Mouse (Mus musculus): ENCODE measurements at regions not wholly inside any gene's neighbourhood (a gene's known extent, or its start where the extent isn't known, plus 50 kb on each side); places are given as distances from the start of the nearest gene placed in this dataset.
A peak's percentile ranks its signal among the peaks of the same experiment; 100 is the strongest.

- 92% methylated on average over 6 of the region's 6 CpGs for WGBS
Observed at GRCm38 (mm10) chr10:17476720-17477119, 246.3 kb upstream of the Cited2 start.

GRCm38 (mm10) chr10:17478761-17479632 lies 244.0 kb upstream of the Cited2 start:
- Histone ChIP-seq H3K4me1 (replicated peaks) (peaks cover 7% of the 10 kb centered on the region), H3K27me3 (no peaks in the 10 kb centered on the region), H3K4me3 (no peak overlapping the region), H3K36me3 (no peaks in the 10 kb centered on the region), H3K27ac (replicated peaks) (no peak overlapping the region; the same call in 1 of the 2 replicates), H3K9ac (no peak overlapping the region), H3K4me2 (peak overlapping the region; percentile 32), H3K9me3 (no peaks in the 10 kb centered on the region)
- peak; percentile 83 for ATAC-seq (ENCODE audit: low read depth)
- WGBS = 18% methylated on average over 8 of the region's 8 CpGs

More at GRCm38 (mm10) chr10:17476720-17477119, 246.3 kb upstream of the Cited2 start:
- no peaks in the 10 kb centered on the region for H3K9me3 ChIP-seq
- no peak overlapping the region for H3K9ac ChIP-seq
- no peak overlapping the region for H3K4me3 ChIP-seq
- H3K36me3 ChIP-seq = no peaks in the 10 kb centered on the region
- no peak overlapping the region for H3K27ac ChIP-seq (replicated peaks)
- no peak for ATAC-seq (ENCODE audit: low read depth)
- no peaks in the 10 kb centered on the region for H3K27me3 ChIP-seq
- no peak overlapping the region for H3K4me2 ChIP-seq
- peaks cover 7% of the 10 kb centered on the region for H3K4me1 ChIP-seq (replicated peaks)

DNA sequence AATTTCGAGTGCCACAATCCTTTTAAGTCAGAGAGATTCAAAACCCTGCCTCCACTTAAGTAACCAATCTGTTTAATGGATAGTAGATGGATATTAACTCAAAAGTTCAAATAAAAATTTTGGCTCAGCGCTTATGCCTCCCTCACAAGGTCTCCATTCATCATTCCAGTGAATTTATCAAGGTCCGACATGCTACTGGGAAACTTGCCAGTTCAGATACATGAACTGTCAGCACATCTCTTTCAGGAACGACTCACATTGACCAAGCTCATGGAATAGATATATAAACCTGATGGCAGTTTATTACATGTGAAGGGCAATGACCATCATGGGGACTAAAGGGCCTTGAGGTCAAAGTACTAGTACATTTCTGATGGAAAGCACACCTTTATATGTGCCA lies 240.3 kb upstream of the Cited2 start:
- 82% methylated on average over 4 of the region's 4 CpGs for WGBS
- H3K4me3 ChIP-seq = no peak overlapping the region

DNA sequence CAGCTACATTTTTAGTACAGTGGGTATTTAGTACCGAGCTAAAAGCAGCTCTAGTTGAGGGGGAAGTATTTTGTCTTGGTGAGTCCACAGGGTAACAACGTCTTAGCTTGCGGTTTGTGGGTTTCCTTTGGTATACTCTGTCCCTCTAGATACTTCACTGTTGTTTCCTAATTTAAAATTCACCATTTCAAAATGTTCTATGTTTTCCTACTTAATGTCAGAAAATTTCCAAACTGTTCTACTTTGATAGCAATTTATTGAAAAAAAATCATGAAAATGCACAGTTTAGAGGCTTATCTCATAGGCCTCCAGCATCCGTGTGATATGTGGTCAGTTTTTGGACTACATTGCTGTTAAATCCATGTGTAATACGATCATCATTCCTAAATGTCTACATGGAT lies 238.0 kb upstream of the Cited2 start:
- H3K4me1 ChIP-seq (replicated peaks) = no peaks in the 10 kb centered on the region
- no peaks in the 10 kb centered on the region for H3K27me3 ChIP-seq
- no peak for ATAC-seq (ENCODE audit: low read depth)
- H3K36me3 ChIP-seq = no peaks in the 10 kb centered on the region
- H3K4me3 ChIP-seq = no peak overlapping the region
- H3K27ac ChIP-seq (replicated peaks) = no peak overlapping the region
- H3K4me2 ChIP-seq = no peak overlapping the region
- WGBS = 91% methylated on average over 5 of the region's 5 CpGs
- H3K9me3 ChIP-seq = no peaks in the 10 kb centered on the region
- H3K9ac ChIP-seq = no peak overlapping the region

More for the DNA sequence above, 240.3 kb upstream of the Cited2 start:
- no peaks in the 10 kb centered on the region for H3K9me3 ChIP-seq
- ATAC-seq (ENCODE audit: low read depth) = no peak
- H3K27ac ChIP-seq (replicated peaks) = no peak overlapping the region
- no peaks in the 10 kb centered on the region for H3K36me3 ChIP-seq
- H3K9ac ChIP-seq = no peak overlapping the region
- H3K27me3 ChIP-seq = no peaks in the 10 kb centered on the region
- H3K4me1 ChIP-seq (replicated peaks) = peaks cover 7% of the 10 kb centered on the region
- no peak overlapping the region for H3K4me2 ChIP-seq

GRCm38 (mm10) chr10:17485515-17485914 lies 237.5 kb upstream of the Cited2 start:
- WGBS = 85% methylated on average over 2 of the region's 2 CpGs
- ATAC-seq (ENCODE audit: low read depth) = no peak
- Histone ChIP-seq H3K4me2 (no peak overlapping the region), H3K27me3 (no peaks in the 10 kb centered on the region), H3K4me1 (replicated peaks) (no peaks in the 10 kb centered on the region), H3K27ac (replicated peaks) (no peak overlapping the region), H3K9me3 (no peaks in the 10 kb centered on the region), H3K9ac (no peak overlapping the region), H3K4me3 (no peak overlapping the region), H3K36me3 (no peaks in the 10 kb centered on the region)

DNA sequence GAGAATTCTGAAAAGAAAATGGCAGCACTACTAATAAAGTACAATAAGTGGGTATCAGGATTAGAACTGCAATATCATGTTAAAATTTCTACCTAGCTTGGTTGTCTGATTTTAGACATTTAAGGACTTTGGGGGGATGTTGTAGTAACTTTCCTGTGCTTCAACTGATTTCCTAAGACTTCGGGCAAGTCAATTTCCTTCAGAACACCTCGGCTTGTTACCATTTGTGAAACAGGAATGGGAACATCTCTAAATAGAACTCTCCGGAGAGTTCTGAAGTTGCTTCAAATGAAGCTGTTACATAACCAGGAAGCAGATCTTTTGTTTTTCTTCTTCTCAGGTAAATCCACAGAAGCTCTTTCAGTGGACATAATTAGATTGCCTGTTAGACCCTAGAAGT lies 237.0 kb upstream of the Cited2 start:
- H3K9me3 ChIP-seq = no peaks in the 10 kb centered on the region
- no peak for ATAC-seq (ENCODE audit: low read depth)
- no peaks in the 10 kb centered on the region for H3K36me3 ChIP-seq
- H3K9ac ChIP-seq = no peak overlapping the region
- 89% methylated on average over 3 of the region's 3 CpGs for WGBS
- H3K27ac ChIP-seq (replicated peaks) = no peak overlapping the region
- no peaks in the 10 kb centered on the region for H3K4me1 ChIP-seq (replicated peaks)
- H3K27me3 ChIP-seq = no peaks in the 10 kb centered on the region
- H3K4me2 ChIP-seq = no peak overlapping the region
- H3K4me3 ChIP-seq = no peak overlapping the region

GRCm38 (mm10) chr10:17487460-17487859 lies 235.6 kb upstream of the Cited2 start:
- H3K36me3 ChIP-seq = no peaks in the 10 kb centered on the region
- no peak overlapping the region for H3K4me2 ChIP-seq
- ATAC-seq (ENCODE audit: low read depth) = no peak
- no peak overlapping the region for H3K27ac ChIP-seq (replicated peaks)
- no peaks in the 10 kb centered on the region for H3K4me1 ChIP-seq (replicated peaks)
- H3K9me3 ChIP-seq = no peaks in the 10 kb centered on the region
- H3K27me3 ChIP-seq = no peaks in the 10 kb centered on the region
- 69% methylated on average over 5 of the region's 5 CpGs for WGBS
- H3K4me3 ChIP-seq = no peak overlapping the region
- H3K9ac ChIP-seq = no peak overlapping the region

DNA sequence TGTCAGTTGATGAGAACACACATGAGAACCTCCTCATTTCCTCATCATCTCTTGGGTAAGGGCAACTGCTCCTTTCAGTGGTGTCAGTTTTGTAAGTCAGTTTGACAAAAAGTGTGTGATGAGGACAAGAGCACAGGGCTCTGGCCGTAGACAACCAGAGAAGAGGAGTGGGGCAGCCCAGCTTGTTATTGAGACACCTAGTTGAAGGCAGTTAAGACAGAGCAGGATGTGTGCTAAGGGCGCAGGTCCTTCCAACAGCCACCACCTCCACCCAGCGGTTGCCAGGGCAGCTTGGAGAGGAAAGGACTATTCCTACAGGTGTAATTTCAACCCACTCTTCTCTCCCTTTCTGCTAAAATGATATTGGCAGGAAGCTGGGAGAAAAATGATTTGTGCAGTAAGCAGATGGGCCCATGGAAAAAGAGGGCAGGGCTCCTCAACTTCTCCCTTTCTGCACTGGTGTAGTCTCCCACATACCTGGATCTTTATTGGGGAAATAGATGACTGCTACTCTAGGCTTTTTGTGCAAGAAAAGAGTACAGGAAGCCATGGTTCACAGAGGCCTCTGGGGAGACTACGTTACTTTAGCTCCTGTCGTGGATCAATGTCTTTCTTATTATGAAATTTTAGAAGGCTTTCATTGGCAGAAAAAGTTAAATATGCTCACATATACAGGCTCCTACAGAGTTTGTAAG lies 231.3 kb upstream of the Cited2 start:
- no peak overlapping the region for H3K4me3 ChIP-seq
- H3K4me2 ChIP-seq = no peak overlapping the region
- H3K4me1 ChIP-seq (replicated peaks) = no peaks in the 10 kb centered on the region
- ATAC-seq (ENCODE audit: low read depth) = no peak
- no peak overlapping the region for H3K9ac ChIP-seq
- H3K9me3 ChIP-seq = no peaks in the 10 kb centered on the region
- no peak overlapping the region for H3K27ac ChIP-seq (replicated peaks)
- no peaks in the 10 kb centered on the region for H3K36me3 ChIP-seq
- no peaks in the 10 kb centered on the region for H3K27me3 ChIP-seq
- 87% methylated on average over 5 of the region's 5 CpGs for WGBS

GRCm38 (mm10) chr10:17493137-17493536 lies 229.9 kb upstream of the Cited2 start:
- Histone ChIP-seq H3K9me3 (no peaks in the 10 kb centered on the region), H3K27ac (replicated peaks) (no peak overlapping the region), H3K36me3 (no peaks in the 10 kb centered on the region), H3K4me1 (replicated peaks) (no peaks in the 10 kb centered on the region), H3K4me2 (no peak overlapping the region), H3K9ac (no peak overlapping the region), H3K4me3 (no peak overlapping the region), H3K27me3 (no peaks in the 10 kb centered on the region)
- ATAC-seq (ENCODE audit: low read depth) = no peak
- 75% methylated on average over 6 of the region's 6 CpGs for WGBS

GRCm38 (mm10) chr10:17496831-17497230 lies 226.2 kb upstream of the Cited2 start:
- H3K27ac ChIP-seq (replicated peaks) = no peak overlapping the region
- H3K4me1 ChIP-seq (replicated peaks) = no peaks in the 10 kb centered on the region
- H3K27me3 ChIP-seq = no peaks in the 10 kb centered on the region
- no peak overlapping the region for H3K4me3 ChIP-seq
- no peak overlapping the region for H3K4me2 ChIP-seq
- no peak for ATAC-seq (ENCODE audit: low read depth)
- H3K36me3 ChIP-seq = no peaks in the 10 kb centered on the region
- WGBS = 74% methylated on average over 3 of the region's 3 CpGs
- no peak overlapping the region for H3K9ac ChIP-seq
- H3K9me3 ChIP-seq = peaks cover 4% of the 10 kb centered on the region

- no peak overlapping the region for H3K9ac ChIP-seq
- peaks cover 6% of the 10 kb centered on the region for H3K4me1 ChIP-seq (replicated peaks)
- ATAC-seq (ENCODE audit: low read depth) = no peak
- no peaks in the 10 kb centered on the region for H3K27me3 ChIP-seq
- 90% methylated on average over 4 of the region's 4 CpGs for WGBS
- H3K27ac ChIP-seq (replicated peaks) = no peak overlapping the region
- H3K4me3 ChIP-seq = no peak overlapping the region
- peaks cover 5% of the 10 kb centered on the region; the same call in 1 of the 2 replicates for H3K9me3 ChIP-seq
- H3K4me2 ChIP-seq = no peak overlapping the region
- H3K36me3 ChIP-seq = no peaks in the 10 kb centered on the region
Observed at GRCm38 (mm10) chr10:17510626-17511193, 212.3 kb upstream of the Cited2 start.

DNA sequence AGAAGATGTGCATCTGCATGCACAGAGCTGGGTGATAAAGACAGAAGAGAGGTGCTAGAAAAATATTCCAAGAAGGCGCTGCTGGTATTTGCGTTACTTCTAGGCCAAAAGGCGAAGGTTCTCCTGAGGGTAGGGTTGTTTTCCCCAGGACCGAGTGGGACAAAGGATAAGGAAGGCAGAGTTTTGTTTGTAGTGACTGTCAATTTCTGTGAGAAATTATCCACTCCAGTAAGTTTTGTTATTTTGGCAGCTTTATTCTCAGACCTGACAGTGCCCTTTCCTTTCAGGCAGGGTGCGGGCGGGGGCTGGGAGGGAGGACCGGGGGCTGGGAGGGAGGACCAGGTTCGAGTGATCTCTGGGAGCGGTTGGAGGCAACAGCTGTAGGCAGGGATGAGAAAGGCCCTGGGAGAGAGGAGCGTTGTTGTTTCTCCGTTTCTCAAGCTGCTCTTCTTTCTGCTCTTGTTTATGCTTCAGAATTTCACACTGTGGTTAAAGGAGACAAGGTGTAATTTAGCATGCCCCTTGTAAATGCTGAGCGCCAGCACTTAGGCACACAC lies 211.2 kb upstream of the Cited2 start:
- Histone ChIP-seq H3K36me3 (no peaks in the 10 kb centered on the region), H3K4me2 (no peak overlapping the region), H3K4me3 (no peak overlapping the region), H3K27me3 (no peaks in the 10 kb centered on the region), H3K4me1 (replicated peaks) (peaks cover 6% of the 10 kb centered on the region), H3K9ac (no peak overlapping the region), H3K9me3 (no peaks in the 10 kb centered on the region), H3K27ac (replicated peaks) (no peak overlapping the region)
- no peak for ATAC-seq (ENCODE audit: low read depth)
- WGBS = 40% methylated on average over 12 of the region's 12 CpGs

Data from neural tube, embryonic 13.5 days (tissue).